Mouse (Mus musculus): Measurements from ENCODE around the gene Zfp598.

- TF ChIP-seq POLR2A (IDR thresholded peaks at IDR 0.05; ENCODE audit: insufficient read depth, low read length) (no peak), CTCF (IDR thresholded peaks at IDR 0.05; ENCODE audit: low read depth, low read length) (no peak)
Measured at GRCm38 (mm10) chr17:24645916-24646315, 23.6 kb upstream of the Zfp598 start.

All from ES-Bruce4 (cell line).